Mouse (Mus musculus) heart, postnatal 10 days (tissue): ENCODE results near the gene Ywhaq. TPM values are rescaled to one million over a fixed set of nuclear protein-coding genes. Genes with fewer than 3 reads are reported as not detected.
A peak's percentile ranks its signal among the peaks of the same experiment; 100 is the strongest.
"Not testable (repeated sequence)": the region's sequence is repeated elsewhere in the genome, so short reads cannot be mapped to it uniquely, and the experiment has no call there.

Source experiments
- DNase-seq, 2 experiments: peaks; one replicate each; pipeline ENCODE4 v3.0.0; 2021
- intact Hi-C: fragments of 180-260 bp; cut with DNase I; formaldehyde crosslinking; loops from one replicate; pipeline ENCODE4 v1.15.1; 2025
- total RNA-seq, 2 experiments: library from RNA; stranded (reverse); gene quantifications; 2 replicates each; pipeline ENCODE4 v1.2.3; 2021

Gene Ywhaq
- total RNA-seq, 2 experiments from 2014 or later = 137 to 140 TPM

DNA sequence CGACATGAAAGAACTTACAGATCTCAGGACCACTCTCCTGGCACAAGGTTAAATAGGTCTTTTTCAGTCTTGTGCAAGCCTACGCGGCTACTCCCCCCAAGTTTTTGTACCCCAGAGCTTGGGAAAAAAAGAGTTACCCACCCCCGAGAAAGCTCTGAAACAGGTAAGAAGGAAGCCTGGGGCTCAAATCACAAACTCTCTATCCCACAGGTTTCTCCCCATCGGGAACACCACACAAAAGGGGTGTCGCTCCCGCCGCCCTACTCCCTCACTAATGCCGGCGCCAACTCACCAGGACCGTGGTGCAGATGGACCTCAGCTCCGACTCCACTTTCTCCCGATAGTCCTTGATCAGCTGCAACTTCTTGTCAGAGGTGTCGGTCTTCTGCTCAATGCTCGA lies 931 bp downstream of the Ywhaq start:
- DNase-seq = peak; percentile 17 to 28
- intact Hi-C loops = loop anchor here (2.0 to 10.0 kb wide), 4 partner anchors 44 to 198 kb away; partner anchors contain the start of genes Adam17 and Iah1

DNA sequence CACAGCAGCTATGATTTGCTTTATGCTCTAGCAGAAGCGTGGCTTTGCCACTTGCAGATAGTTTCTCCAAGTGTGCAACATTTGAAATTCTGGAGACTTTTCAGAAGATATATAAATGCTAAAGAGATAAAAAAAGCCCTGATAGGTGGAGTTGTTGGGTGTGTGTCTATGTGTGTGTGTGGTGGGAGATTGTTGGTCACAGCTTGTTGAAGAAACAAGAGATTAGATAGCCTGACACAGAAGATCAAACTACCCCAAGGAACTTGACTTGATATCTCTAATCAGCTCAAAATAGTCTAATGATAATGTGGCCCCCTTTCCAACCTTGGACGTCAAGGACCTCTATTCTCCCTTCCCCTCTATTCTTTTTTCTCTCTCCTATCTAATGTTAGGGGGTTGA lies 6.8 kb downstream of the Ywhaq start:
- DNase-seq = no peak
- intact Hi-C loops = loop anchor here (10.0 kb wide), 1 partner anchor 204 kb away; no protein-coding TSS in a partner anchor

DNA sequence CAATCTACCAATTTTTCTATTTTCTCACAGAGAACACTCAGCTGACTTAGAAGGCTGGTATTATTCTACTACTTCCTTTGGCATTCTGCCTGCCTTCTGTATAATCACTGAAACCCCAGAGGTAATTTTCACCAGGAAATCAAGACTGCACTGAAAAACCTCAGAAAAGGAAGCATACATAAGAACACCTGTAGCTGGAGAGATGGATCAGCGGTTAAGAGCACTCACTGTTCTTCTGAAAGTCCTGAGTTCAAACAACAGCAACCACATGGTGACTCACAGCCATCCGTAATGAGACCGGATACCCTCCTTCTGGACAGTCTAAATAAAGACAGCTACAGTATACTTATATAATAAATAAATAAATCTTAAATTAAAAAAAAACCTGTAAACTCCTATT lies 7.8 kb downstream of the Ywhaq start:
- intact Hi-C loops = loop anchor here (10.0 kb wide), 1 partner anchor 205 kb away; no protein-coding TSS in a partner anchor
- no peak for DNase-seq

DNA sequence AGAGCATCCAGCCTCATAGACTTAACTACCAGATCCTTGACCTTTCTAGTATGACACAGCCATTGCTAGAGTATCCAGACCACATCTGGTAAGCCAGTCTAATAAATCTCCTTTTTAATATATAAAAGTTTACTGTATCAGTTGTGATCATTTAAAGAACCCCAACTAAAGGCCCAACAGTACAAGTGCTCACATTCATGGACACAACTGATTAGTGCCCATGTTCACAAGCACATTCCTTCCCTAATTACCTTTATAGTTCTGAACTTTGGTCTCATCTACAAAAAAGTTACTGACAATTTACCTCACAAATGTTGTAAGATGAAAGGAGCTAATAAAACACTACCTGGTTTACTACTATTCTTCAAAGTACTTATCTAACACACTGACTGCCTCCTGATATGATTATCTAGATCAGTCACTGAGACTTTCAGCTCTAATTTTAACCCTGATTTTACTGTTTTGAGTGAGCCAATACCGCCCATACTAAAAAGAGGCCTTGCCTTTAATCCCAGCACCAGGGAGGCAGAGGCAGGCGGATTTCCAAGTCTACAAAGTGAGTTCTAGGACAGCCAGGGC lies 8.6 kb downstream of the Ywhaq start:
- no peak for DNase-seq
- intact Hi-C loops = no loop called here

DNA sequence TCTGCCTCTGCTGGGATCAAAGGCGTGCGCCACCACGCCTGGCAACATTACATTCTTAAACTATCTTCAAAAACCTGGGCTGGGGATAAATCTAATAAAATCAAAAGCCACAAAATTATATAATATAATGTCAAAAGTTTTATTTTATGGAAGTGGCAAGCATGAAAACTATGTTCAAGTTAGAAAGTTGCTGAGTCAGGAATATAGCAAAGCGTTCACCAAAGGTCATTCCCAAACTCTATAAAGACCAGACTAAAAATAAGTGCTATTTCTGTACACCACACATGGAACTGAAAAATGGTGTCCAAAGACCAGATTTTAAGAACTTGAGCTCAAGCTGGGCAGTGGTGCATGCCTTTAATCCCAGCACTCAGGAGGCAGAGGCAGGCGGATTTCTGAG lies 14.7 kb downstream of the Ywhaq start:
- no peak for DNase-seq
- intact Hi-C loops = no loop called here

DNA sequence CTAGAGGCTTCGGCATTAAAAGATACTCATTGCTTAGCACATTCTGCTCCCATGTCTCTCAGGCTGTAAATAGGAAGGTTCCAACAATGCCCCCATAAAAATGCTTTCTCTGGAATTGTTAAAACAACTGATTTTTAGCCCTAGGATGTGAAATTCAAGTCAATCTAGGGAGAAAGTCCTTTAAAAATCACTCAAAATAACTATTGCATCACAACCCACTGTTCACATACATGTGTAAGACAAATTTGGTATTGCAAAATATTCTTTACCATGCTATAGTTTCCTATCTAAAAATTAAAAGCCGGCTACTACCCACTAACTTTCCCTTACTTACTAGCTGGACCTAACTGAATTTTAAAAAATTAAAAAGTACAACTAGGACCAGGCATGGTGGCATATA lies 31.2 kb downstream of the Ywhaq start:
- intact Hi-C loops = no loop called here
- DNase-seq = no peak

DNA sequence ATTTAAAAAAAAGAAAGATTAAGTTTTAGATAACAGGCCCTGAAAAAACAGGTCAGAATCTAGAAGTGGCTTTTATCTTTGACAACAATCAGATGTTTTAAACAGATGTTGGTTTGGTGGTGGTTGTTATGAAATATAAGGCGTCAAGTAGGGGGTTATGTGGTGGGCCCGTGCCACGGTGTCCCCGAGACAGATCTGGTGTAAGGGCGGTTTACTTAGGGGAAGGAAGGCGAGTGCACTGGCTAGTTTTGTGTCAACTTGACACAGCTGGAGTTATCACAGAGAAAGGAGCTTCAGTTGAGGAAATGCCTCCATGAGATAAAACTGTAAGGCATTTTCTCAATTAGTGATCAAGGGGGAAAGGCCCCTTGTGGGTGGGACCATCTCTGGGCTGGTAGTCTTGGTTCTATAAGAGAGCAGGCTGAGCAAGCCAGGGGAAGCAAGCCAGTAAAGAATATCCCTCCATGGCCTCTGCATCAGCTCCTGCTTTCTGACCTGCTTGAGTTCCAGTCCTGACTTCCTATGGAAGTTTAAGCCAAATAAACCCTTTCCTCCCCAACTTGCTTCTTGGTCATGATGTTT lies 38.6 kb downstream of the Ywhaq start:
- intact Hi-C loops, DNase-seq: not testable (repeated sequence)

DNA sequence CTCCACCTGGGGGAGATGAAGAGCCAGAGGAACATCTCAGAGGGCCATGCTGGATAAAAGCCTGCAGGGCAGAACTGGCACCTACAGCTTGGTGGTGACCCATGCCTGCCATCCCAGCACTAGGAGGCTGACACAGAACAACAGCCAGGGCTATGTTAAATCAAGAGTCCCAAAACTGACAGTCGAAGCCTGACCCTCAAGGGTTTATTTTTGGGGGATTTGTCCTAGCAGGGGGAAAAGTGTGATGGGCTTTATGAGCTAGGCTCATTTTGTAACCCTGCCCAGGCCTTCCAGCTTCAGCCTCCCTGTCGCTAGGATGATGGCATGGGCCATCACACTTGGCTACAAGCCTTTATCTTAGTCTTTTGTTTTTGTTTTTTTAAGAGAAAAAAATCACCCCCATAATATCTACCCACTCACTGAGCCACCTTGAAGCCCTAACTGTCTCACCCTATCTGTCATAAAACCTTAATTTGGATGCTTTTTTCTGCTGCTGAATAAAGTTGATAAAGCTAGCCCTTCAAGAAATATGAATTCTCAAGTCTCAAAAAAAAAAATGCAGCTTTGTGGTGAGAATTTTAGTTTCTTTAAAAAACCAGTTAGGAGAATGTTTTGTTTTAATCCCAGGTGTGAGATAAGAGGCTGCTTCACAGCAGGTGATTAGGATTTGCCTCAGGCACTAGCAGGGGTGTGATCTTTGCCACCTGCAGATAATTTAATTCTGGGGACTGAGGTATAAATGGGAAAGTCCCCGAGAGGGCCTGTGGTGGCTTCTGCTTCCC lies 41.9 kb downstream of the Ywhaq start:
- intact Hi-C loops = no loop called here
- DNase-seq = no peak

DNA sequence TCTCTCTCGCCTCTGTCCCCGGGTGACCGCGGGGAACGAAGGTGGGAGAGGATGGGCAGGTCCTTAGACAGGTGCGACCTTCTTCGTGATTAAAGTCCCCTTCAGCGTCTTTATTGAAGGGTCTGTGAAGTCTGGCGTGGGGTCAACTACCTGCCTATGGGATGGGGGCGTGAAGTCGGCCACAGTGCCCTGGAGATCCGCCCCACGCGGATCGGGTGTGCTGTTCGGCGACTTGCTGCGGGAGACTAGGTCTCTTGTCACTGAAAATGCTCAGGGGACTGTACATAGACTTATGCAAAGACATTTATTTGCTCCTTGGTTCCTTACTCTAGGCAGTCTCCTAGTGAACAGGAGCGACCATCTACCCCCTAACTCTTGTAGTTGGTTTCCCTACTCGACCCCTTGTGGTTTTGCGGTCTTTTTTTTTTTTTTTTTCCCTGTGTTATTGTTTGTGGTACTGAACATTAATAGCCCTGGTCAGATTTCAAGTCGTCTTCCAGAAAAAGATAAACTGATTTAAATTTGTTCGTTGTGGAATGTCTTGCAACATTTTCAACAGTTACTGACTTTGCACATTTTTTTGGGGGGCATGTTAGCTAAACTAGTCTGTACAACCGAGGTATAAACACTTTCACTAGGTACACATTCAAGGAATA lies 43.5 kb downstream of the Ywhaq start:
- intact Hi-C loops = loop anchor here (2.0 kb wide), 1 partner anchor 43 kb away; the partner anchor contains the start of gene Ywhaq
- DNase-seq = no peak

DNA sequence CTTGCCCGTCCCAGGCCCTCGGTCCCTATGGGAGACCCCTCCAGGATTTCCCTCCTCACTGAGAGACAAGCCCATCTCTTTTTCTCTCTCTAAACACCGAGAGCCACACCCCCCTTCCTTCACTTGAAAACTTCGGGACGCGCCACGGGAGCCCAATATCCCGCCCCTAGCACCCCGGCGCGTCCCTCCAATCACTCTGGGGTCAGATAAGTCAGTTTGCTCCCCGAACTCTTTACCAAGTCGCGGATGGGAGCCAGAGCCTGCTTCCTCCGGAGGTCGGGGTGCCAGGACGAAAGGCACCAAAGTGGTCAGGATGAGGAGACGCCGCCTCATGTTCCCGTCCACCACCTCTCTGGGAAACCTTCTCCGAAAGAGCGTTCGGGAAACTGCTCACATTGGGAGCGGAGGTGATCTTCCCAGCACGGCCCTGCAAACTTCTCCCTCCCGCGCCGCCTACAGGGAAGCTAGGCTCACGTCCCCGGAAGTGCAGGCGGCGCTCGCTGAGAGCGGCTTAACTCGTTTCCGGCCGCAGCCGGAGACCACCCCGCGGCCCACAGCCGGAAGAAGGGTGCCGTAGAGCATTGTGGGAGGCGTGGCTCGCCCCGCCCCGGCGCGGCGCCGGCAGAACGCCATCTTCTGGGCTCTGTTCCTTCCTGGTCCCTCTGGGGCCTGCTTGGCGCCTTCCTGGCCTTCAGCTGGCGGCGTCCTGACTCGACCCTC lies 44.2 kb downstream of the Ywhaq start, which contains the start of gene Adam17:
Gene Adam17 (minus strand): TSS at position 533 of the 720 bp plus-strand sequence.
- intact Hi-C loops = loop anchor here (2.0 kb wide), 1 partner anchor 44 kb away; the partner anchor contains the start of gene Ywhaq
- peak; percentile 98 to 99 for DNase-seq

DNA sequence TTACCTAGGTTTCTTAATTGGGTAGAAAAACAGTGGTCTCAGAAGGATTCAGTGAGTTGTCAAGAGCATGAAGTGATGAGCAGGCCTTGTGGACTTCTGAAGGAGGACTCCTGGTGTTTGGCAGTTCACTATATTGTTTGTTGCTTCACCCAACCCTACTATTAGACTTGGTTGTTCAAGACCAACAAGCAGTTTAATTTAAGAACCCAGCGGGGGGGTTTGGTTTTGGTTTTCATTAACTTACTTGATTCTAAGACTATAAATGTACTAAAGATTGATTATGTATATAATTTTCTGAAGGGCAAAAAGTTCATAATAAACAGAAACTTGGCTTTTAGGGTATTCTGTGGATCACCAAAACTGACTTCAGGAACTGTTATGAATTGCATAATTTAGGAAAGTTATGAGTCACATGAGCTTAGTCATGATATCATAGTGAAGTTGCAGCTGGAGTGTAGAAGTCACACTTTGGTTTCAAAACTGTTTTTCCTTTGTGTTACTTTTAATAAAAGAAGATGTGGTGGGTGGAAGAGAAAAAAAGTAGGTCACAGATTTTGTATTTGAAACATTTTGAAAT lies 47.3 kb downstream of the Ywhaq start:
- DNase-seq = no peak
- intact Hi-C loops = no loop called here

DNA sequence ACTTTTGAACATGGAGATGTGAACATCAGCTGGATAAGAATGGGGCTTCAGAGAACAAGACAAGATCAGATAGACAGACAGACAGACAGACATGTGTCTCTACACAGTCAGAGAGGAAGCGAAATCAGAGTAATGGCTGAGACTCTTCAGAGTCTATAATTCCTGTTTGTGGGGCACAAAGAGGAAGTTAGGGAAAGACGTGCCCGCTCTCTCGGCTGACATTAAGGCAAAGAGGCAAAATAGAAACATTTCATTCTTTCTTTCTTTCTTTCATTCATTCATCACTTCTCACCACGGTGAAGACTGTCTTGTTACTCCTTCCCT lies 48.4 kb downstream of the Ywhaq start:
- DNase-seq = no peak
- intact Hi-C loops = no loop called here

DNA sequence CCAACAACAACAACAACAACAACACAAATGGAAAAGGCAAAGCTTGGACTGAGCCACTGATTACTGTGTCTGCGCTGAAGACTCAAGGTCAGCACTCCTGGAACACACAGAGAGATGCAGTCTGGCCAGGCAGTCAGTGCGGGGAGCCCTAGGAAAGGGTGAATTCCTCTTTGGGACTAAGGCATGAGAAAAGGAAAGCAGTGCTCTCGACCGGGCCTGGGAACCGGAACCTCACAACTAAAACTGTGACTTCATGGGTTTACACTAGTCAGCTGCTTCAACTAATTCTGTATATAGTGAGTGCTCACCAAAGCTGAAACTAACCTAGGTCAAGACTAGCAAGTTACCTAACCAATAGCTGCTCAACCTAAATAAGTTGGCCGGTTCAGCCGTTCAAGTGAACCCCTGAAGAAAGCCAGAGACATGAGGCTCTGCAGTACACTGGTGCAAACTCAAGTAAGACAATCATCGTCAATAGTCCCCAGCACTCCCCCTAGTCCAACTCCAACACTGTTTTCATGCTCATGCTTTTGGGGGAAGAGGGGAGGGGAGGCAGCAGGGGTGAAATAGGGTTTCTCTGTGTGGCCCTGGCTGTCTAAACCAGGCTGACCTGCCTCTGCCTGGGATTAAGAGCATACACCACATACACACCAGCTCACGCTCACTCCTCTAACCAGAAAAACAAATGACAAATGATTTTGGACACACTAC lies 48.9 kb downstream of the Ywhaq start:
- peak; percentile 27 to 38 for DNase-seq
- intact Hi-C loops = no loop called here

DNA sequence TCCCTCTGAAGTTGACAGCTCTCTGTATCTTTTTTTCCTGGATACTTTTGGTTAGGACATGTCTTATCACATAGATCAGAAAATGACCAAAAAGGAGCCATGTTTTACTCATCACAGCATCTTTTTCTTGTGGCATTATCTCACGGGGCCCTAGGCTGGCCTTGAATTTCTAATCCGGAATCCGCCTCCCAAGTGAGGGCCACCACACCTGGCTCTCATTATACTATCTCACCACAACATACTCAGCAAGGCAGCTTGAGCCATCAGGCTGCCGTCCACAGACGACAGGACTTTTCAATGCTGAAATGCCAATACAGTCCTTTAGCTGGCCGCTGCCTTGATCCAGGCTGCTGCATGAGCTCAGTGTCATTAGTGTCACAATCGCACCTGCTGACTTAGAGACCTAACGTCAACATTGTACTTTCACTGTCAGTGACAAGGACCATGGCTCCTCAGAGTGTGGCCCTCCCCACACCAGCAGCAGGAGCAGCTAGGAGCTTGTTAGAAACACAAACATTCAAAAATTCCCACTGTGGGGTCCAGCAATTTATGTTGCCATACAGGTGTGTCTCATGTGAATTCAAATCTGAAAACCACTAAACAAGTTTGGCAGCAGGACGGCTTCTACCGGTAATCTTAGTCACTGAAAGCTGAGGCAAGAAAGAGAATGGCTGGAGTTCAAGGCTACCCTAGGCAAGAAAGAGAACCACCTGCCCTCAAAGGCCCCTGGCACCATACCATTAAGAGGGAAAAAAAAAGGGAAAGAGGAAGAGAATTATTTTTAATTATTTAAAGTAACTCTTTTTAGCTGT lies 52.6 kb downstream of the Ywhaq start:
- intact Hi-C loops = no loop called here
- no peak for DNase-seq

DNA sequence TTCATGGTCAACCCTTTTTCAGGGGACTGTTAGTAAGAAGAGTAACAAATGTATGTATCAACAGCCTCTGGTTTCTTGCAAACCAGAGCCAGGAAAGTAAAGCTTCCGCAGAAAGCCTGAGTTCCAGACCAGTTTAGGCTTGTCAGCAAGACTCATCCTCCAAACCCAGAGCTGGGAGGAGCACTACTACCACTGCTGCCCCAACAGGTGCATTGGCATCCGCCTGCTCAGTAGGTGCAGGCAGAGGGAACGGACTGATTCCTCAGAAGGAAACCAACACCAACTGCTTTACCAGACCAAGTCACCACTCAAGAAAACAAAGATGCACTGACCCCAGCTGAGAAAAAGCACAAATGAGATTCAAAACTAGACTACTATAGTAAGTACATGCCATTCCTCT lies 54.2 kb downstream of the Ywhaq start:
- no peak for DNase-seq
- intact Hi-C loops = no loop called here

DNA sequence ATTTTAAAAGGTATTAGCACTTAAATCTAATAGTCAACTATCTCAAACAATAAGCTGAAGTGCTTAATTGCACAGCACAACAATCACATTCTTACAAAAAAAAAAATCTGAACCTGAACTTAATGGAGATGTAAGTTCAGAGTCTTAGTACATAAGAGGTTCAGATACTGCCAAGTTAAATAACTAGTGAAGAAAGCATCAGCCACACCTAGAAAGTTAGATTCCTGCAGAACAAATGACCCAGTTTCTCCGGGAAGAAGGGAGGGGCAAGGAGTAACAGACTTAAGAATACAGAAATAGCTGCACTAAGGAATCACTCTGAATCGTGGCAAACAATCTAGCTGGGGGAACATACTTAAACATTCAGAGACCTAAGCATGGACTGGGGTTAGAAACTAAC lies 54.8 kb downstream of the Ywhaq start:
- DNase-seq = no peak
- intact Hi-C loops = no loop called here

DNA sequence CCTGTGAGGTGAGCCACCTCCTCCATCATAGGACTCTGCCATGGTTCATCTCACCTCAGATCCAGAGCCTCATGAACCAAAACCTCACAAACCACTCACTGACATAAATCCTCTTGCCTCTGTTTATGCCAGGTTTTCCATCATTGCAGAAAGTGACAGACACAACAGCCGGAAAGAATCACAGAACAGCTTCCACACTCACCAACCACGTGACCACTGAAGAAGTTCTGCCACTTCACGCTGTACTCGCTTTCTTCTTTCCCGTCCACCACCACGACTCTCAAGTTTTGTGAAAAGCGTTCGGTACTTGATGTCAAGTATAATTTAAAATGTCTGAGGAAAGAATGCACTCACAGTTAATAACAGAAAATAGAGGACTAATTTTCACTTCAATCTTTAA lies 63.8 kb downstream of the Ywhaq start:
- no peak for DNase-seq
- intact Hi-C loops = no loop called here

DNA sequence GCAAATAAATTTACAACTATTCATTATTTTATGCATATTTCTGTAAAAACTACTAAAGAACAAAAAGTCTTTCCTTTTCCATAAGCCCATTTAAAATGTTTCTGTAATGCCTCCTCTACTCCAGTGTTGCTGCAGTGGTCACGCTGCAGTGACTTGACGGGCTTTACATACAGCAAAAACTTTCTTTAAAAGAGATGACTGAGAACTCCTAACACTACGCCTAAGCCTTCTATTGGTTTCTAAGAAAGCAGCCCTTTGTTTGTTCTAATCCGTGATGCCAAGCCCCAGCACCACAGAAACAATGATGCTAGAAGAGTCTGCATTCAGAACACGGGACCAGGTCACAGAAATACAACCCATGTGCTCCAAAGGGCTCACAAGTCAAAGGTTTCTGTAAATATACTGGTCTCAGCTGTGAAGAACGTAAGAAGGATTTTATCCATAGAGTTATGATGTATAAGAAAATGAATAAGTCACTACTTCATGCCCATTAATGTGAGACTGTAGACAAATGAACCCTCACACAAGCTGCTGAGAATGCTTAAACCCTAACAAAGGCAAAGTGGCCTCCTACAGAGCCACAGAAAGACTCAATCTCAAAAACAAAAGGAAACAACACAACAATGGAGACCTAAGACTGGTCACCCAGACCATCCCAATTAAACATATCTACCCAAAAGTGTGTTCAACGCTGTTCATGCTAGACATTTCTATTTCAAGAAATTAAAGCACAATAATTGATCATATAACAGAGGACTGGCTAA lies 67.1 kb downstream of the Ywhaq start:
- DNase-seq = no peak
- intact Hi-C loops = no loop called here
